Mouse (Mus musculus): ENCODE data around the gene Grk4.

GRCm38 (mm10) chr5:34772696-34773245 is 112.6 kb downstream of the Grk4 start:
- no peak for TF ChIP-seq CTCF (IDR thresholded peaks at IDR 0.05; ENCODE audit: borderline replicate concordance, control insufficient read depth, extremely low read depth, insufficient read depth, low read length, poor library complexity)
- TF ChIP-seq POLR2A (IDR thresholded peaks at IDR 0.05; ENCODE audit: control insufficient read depth, extremely low read depth, insufficient read depth, low read length, poor library complexity) = no peak

All from thymus, adult 2 months (tissue).